Mouse (Mus musculus): Measurements from ENCODE around the gene Dock9. TPM values are rescaled to one million over a fixed set of nuclear protein-coding genes. Genes with fewer than 3 reads are reported as not detected.

Dock9 gene
- polyA plus RNA-seq, 1 experiment from 2014 or later, result 7.0 TPM

DNA sequence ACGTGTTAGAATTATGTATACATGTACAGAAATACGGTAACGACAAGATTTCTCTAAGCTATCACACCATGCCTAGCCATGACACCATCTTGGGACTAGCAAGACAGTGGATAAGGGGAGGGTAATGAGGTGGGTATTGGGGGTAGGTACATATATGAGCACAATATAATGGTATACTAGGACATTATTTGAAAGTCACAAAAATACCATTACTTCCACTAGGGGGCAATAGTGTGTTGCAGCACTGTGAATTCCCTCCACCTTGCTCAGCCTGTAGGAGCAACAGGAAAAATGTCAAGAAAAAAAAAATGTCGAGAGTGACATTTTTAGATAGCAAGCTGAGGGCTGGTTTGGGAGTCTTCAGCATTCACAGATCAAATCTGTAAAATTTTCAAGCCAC lies 209.2 kb downstream of the Dock9 start:
- WGBS, result 70% methylated on average over 4 of the region's 4 CpGs
- no peaks in the 10 kb centered on the region for H3K9me3 ChIP-seq (replicated peaks)
- no peak overlapping the region for H3K27ac ChIP-seq (ENCODE audit: poor library complexity, severe bottlenecking)
- no peak for ATAC-seq (ENCODE audit: insufficient number of reproducible peaks, low FRiP score)
- no peak overlapping the region for H3K9ac ChIP-seq
- no peak overlapping the region for H3K4me2 ChIP-seq
- H3K36me3 ChIP-seq, result peaks cover 5% of the 10 kb centered on the region; the same call in 1 of the 2 replicates
- H3K4me3 ChIP-seq, result no peak overlapping the region
- no peaks in the 10 kb centered on the region for H3K27me3 ChIP-seq (replicated peaks)
- H3K4me1 ChIP-seq (replicated peaks), result peaks cover 35% of the 10 kb centered on the region

DNA sequence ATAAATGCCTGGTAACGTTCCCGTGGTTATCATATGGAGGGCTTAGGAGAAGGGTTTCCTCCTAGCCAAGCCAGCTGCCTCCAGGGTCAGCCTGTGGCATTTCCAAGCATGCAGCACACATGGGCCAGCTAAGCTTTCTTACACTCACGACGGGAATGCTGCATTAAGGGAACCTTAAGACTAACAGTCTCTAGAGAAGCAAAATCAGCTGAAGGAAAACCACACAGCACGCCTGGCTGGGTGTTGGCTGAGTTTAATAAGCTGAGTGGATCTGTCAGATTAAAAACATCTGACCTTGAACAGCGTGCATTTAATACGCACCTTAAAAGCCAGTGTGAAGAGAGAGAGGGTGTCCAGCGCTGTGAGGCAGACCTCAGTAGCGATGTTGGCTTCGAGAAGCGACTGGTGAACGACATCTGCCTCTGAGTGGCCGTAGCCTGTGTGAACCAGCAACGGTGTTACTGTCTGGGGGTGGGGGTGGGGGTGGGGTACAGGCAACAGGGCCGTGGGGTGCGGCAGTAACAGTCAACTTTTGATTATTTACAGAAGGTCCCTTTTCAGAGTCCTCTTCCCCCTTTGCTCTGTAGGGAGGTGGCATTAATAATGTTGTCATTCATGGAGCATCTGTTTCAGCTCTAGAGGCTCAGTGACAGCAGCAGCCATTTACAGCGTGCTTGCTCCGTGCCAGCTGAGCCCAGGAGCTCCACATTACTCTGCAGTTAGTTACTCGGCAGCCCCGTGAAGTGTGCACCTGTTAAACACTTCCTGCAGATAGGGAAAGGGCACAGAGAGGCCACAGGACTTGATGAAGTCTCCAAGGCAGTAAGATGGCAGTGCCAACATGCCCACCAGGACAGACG lies 211.5 kb downstream of the Dock9 start:
- Histone ChIP-seq H3K4me2 (no peak overlapping the region), H3K9ac (no peak overlapping the region), H3K27ac (ENCODE audit: poor library complexity, severe bottlenecking) (no peak overlapping the region), H3K4me1 (replicated peaks) (peaks cover 15% of the 10 kb centered on the region), H3K36me3 (peaks cover 11% of the 10 kb centered on the region), H3K9me3 (replicated peaks) (no peaks in the 10 kb centered on the region), H3K27me3 (replicated peaks) (no peaks in the 10 kb centered on the region), H3K4me3 (no peak overlapping the region)
- no peak for ATAC-seq (ENCODE audit: insufficient number of reproducible peaks, low FRiP score)
- WGBS, result 57% methylated on average over 21 of the region's 21 CpGs

DNA sequence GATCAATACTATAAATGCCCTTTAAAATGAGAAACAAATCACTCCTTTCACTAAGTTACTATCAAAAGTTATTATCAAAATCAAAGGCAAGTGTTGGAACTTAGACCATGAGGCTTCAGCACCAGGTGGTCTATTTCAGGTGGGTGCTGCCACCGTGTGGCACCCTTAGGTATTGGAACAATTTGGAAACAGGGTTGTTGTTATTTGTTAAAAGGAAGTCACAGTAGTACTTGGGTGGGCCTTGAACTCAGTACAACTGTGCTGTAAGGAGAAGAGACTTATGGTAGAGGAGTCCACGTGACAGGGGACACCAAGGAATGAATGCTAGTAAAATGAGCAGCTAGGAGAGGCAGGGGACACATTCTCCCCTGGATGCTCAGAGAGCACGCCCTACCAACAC lies 218.6 kb downstream of the Dock9 start:
- Histone ChIP-seq H3K36me3 (peaks cover 28% of the 10 kb centered on the region), H3K9me3 (replicated peaks) (no peaks in the 10 kb centered on the region), H3K27ac (ENCODE audit: poor library complexity, severe bottlenecking) (no peak overlapping the region), H3K9ac (no peak overlapping the region), H3K4me3 (no peak overlapping the region), H3K4me2 (no peak overlapping the region), H3K27me3 (replicated peaks) (no peaks in the 10 kb centered on the region), H3K4me1 (replicated peaks) (no peaks in the 10 kb centered on the region)
- no peak for ATAC-seq (ENCODE audit: insufficient number of reproducible peaks, low FRiP score)
- 38% methylated on average over 3 of the region's 3 CpGs for WGBS

DNA sequence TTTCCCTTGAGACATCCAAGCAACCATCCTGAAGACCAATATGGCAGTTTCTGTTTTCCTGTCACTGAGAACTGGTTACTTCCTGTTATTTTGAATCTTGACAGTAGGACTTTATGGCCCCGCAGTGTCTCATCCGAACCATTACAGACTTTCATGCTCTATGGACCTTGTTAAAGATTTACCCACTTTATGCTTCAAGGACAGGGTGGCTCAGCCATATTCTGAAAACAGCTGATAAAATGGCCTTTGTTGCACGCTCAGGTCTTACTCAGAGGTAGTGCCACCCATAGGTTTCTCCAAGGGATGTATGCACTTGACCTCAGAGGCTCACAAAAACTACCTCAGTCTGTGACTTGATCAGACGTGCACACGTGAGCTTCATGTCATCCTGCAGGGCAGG lies 224.2 kb downstream of the Dock9 start:
- no peak for ATAC-seq (ENCODE audit: insufficient number of reproducible peaks, low FRiP score)
- no peak overlapping the region for H3K27ac ChIP-seq (ENCODE audit: poor library complexity, severe bottlenecking)
- H3K4me1 ChIP-seq (replicated peaks), result no peaks in the 10 kb centered on the region
- no peaks in the 10 kb centered on the region for H3K9me3 ChIP-seq (replicated peaks)
- H3K36me3 ChIP-seq, result peaks cover 13% of the 10 kb centered on the region; the same call in 1 of the 2 replicates
- no peak overlapping the region for H3K9ac ChIP-seq
- no peak overlapping the region for H3K4me2 ChIP-seq
- H3K27me3 ChIP-seq (replicated peaks), result no peaks in the 10 kb centered on the region
- no peak overlapping the region for H3K4me3 ChIP-seq
- 84% methylated on average over 5 of the region's 5 CpGs for WGBS

DNA sequence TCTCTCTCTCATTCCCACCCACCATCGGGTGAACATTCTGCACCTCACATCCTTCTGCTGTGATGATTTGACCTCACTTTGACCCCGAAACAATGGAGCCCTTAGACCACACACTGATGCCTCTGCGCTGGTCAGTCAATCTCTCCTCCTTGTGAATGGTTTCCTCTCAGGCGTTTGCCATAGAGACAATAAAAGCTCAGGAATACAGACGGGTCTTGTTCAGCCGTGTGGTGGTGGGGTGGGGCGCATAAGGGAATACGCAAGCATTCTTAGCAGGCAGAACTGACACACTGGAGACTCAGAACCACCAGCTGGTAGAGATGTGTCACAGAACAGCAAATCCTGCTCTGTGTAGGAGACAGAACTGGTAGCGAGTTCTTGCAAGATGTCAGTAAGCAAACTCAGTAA lies 230.8 kb downstream of the Dock9 start:
- H3K36me3 ChIP-seq, result 0 out of 2 replicates have a peak, but pooled peaks cover 2% of the 10 kb centered on the region
- 0 out of 2 replicates have a peak, but pooled peaks cover 5% of the 10 kb centered on the region for H3K4me1 ChIP-seq (replicated peaks)
- ATAC-seq (ENCODE audit: insufficient number of reproducible peaks, low FRiP score), result no peak
- H3K4me2 ChIP-seq, result no peak overlapping the region
- no peak overlapping the region for H3K9ac ChIP-seq
- no peak overlapping the region for H3K27ac ChIP-seq (ENCODE audit: poor library complexity, severe bottlenecking)
- 55% methylated on average over 9 of the region's 9 CpGs for WGBS
- no peaks in the 10 kb centered on the region for H3K27me3 ChIP-seq (replicated peaks)
- no peaks in the 10 kb centered on the region for H3K9me3 ChIP-seq (replicated peaks)
- no peak overlapping the region for H3K4me3 ChIP-seq

DNA sequence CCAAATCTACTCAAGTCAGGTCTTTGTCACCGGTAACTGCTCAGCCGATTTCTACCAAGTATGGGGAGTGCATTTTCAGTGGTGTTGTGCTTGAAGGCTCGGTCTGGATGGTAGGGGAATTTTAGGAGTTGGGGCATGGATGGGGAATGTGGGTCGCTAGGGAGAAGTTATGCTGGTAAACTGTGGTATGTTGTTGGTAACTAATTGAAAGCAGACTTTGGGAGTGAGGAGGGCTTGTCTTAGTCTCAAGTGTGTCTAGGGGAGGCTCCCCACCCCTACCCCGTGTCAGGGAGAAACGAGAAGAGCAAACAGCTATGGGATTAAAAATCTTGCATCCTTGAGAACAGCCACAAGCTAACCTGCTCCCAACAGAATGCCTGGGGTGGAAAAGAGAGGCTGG lies 231.7 kb downstream of the Dock9 start:
- WGBS, result 61% methylated on average over 6 of the region's 6 CpGs
- no peak overlapping the region for H3K4me3 ChIP-seq
- 0 out of 2 replicates have a peak, but pooled peaks cover 5% of the 10 kb centered on the region for H3K4me1 ChIP-seq (replicated peaks)
- no peak overlapping the region for H3K27ac ChIP-seq (ENCODE audit: poor library complexity, severe bottlenecking)
- no peaks in the 10 kb centered on the region for H3K27me3 ChIP-seq (replicated peaks)
- H3K4me2 ChIP-seq, result no peak overlapping the region
- ATAC-seq (ENCODE audit: insufficient number of reproducible peaks, low FRiP score), result no peak
- H3K9ac ChIP-seq, result no peak overlapping the region
- no peaks in the 10 kb centered on the region for H3K9me3 ChIP-seq (replicated peaks)
- peaks cover 10% of the 10 kb centered on the region for H3K36me3 ChIP-seq

DNA sequence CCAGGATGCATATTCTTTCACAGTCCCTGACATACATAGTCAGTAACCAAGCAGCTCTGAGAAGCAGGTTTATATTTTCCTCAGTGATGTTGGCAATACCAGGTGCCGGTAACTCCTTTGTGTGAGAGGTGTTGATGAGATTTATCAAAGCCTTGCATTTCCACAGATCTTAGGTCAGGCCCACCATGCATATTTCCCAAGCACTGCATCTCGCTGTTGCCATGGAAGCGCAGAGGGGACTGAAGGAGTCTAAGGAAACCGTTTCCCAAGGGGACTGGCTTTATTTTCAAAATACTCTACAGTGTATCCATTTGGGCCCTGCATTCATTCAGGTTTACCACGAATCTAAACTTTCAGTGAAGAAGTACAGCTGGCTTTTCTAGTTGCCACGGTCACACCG lies 233.0 kb downstream of the Dock9 start:
- 75% methylated on average over 7 of the region's 7 CpGs for WGBS
- Histone ChIP-seq H3K36me3 (peaks cover 15% of the 10 kb centered on the region), H3K4me1 (replicated peaks) (0 out of 2 replicates have a peak, but pooled peaks cover 5% of the 10 kb centered on the region), H3K9ac (no peak overlapping the region), H3K4me2 (no peak overlapping the region), H3K4me3 (no peak overlapping the region), H3K9me3 (replicated peaks) (no peaks in the 10 kb centered on the region), H3K27me3 (replicated peaks) (no peaks in the 10 kb centered on the region), H3K27ac (ENCODE audit: poor library complexity, severe bottlenecking) (no peak overlapping the region)
- ATAC-seq (ENCODE audit: insufficient number of reproducible peaks, low FRiP score), result no peak

DNA sequence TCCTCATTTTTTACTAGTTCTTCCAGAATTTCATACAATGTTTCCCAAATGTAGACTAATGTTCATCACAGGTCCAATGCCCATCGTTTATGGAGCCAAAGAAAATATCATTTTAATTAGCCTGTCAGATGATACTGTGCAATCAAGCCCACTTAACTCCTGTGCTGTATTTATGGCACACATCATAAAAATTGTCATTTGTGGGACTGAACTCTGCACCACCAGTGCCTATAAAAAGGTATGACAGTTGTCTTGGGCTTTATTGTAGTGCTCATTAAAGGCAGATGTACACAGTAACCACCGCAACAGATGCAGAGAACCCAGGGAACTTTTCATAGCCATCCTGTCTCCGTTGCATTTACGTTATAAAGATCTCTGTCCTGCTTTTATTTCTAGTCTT lies 233.7 kb downstream of the Dock9 start:
- Histone ChIP-seq H3K9me3 (replicated peaks) (no peaks in the 10 kb centered on the region), H3K4me1 (replicated peaks) (0 out of 2 replicates have a peak, but pooled peaks cover 5% of the 10 kb centered on the region)

DNA sequence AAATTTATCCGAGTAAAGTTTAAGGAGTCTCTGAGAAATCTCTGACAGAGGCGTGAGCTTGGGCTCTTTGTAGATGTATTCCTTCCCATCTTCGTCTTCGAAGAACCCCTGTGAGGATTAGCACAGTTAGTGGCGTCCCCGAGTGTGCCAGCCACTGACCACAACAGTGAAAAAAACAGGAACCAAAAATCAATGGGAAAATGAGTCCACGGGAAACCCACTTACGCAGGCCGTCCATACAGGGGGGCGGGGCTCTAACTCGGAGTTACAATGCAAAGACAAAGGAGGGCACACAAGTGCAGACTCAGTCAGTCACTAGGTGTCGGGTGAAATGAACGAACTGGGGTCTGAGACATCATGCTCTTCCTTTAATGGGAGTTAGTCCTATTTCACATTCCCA lies 238.6 kb downstream of the Dock9 start:
- Histone ChIP-seq H3K9ac (no peak overlapping the region), H3K4me2 (no peak overlapping the region), H3K27ac (ENCODE audit: poor library complexity, severe bottlenecking) (no peak overlapping the region), H3K4me3 (no peak overlapping the region), H3K36me3 (peaks cover 18% of the 10 kb centered on the region), H3K27me3 (replicated peaks) (no peaks in the 10 kb centered on the region), H3K4me1 (replicated peaks) (no peaks in the 10 kb centered on the region), H3K9me3 (replicated peaks) (no peaks in the 10 kb centered on the region)
- 80% methylated on average over 13 of the region's 13 CpGs for WGBS
- no peak for ATAC-seq (ENCODE audit: insufficient number of reproducible peaks, low FRiP score)

More for the DNA sequence above, 233.7 kb downstream of the Dock9 start:
- 82% methylated on average over 4 of the region's 4 CpGs for WGBS
- Histone ChIP-seq H3K4me2 (no peak overlapping the region), H3K9ac (no peak overlapping the region), H3K4me3 (no peak overlapping the region), H3K27me3 (replicated peaks) (no peaks in the 10 kb centered on the region), H3K36me3 (peaks cover 14% of the 10 kb centered on the region), H3K27ac (ENCODE audit: poor library complexity, severe bottlenecking) (no peak overlapping the region)
- ATAC-seq (ENCODE audit: insufficient number of reproducible peaks, low FRiP score), result no peak

DNA sequence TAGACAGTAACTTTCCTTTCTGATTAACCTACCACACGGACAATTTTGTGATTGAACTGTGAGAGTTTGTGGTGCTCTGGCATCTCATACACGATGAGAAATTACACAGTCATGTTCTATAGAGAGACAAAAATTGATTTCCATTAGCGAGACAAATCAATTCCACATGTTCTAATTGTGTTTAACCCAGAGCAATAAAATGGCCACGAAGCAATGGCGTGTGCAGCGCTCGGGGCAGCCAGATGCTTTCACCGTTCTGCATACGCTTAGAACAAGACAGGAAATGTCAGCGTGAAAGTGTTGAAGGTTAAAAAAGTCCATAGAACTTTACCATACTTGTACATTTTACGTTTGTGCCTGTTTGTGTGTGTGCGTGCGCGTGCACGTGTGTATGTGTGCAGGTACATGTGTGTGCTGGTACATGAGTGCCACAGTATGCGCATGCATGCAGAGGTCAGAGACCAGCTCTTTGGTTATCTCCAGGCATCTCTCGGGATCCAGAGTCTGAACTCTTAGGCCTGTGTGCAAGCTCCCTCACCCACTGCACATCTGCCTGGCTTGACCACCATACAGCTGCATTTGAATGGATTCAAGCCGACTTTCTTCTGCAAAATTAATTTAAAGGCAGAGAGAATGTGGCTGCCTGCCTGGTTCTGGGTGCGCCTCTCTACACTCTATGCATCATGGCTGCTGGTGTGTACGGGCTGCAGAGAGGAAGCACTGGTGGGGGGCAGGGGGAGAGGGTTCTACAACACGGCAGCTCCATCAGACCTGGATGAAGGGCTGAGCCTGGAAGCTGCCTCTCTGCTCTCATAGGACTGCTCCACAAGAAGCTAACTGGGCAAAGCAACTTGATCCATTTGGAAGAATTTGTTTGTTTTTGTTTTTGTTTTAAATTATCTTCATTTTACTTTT lies 241.0 kb downstream of the Dock9 start:
- no peak overlapping the region for H3K4me3 ChIP-seq
- ATAC-seq (ENCODE audit: insufficient number of reproducible peaks, low FRiP score), result no peak
- H3K4me1 ChIP-seq (replicated peaks), result no peaks in the 10 kb centered on the region; the same call in 1 of the 2 replicates
- H3K27ac ChIP-seq (ENCODE audit: poor library complexity, severe bottlenecking), result no peak overlapping the region
- H3K36me3 ChIP-seq, result peaks cover 17% of the 10 kb centered on the region
- no peak overlapping the region for H3K9ac ChIP-seq
- H3K27me3 ChIP-seq (replicated peaks), result no peaks in the 10 kb centered on the region
- no peaks in the 10 kb centered on the region for H3K9me3 ChIP-seq (replicated peaks)
- 84% methylated on average over 21 of the region's 21 CpGs for WGBS
- H3K4me2 ChIP-seq, result no peak overlapping the region

DNA sequence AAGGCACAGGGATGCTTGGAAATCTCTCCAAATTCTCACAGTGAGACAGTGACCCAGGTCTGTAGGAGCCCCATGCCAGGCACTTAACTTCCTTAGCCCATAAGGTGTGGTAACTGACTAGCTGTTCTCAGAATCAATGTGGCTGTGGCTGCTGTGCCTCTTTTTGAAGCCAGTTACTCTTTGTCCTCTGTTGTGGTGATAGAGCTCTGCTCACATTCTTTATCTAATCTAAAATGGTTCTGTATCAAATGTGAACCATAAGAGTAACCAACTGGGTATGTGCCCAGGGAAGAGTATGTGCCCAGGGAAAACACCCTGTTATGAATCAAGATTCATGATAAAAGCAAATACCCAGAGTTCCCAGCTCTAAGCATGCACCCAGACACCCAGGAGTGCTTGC lies 243.9 kb downstream of the Dock9 start:
- no peaks in the 10 kb centered on the region; the same call in 1 of the 2 replicates for H3K4me1 ChIP-seq (replicated peaks)
- no peaks in the 10 kb centered on the region for H3K9me3 ChIP-seq (replicated peaks)
- H3K27me3 ChIP-seq (replicated peaks), result no peaks in the 10 kb centered on the region
- H3K4me3 ChIP-seq, result no peak overlapping the region
- ATAC-seq (ENCODE audit: insufficient number of reproducible peaks, low FRiP score), result no peak
- H3K4me2 ChIP-seq, result no peak overlapping the region
- H3K27ac ChIP-seq (ENCODE audit: poor library complexity, severe bottlenecking), result no peak overlapping the region
- H3K9ac ChIP-seq, result no peak overlapping the region
- H3K36me3 ChIP-seq, result peaks cover 11% of the 10 kb centered on the region

All from heart, embryonic 12.5 days (tissue).